Mouse (Mus musculus): ENCODE data around the gene 1700122O11Rik.

DNA sequence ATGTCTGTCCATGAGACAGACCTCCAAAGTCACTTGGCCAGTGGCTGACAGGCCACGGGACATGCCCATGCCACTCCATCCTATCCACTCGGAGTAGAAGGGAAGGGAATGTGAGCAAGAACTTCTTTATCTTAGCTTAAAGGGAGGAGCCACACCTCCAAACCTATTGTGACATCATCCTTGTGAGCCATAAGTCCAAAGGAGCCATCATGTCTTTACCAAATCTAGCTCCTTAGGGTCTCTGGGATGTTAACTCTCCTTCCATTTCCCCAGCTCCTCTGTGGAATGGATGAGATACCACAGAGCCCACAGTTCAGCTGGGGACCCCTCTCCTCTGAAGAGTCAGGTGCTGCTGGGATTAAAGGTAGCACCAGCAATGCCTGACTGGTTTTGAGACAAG, at the start of gene 1700122O11Rik:
- TF ChIP-seq CTCF (IDR thresholded peaks at IDR 0.05; ENCODE audit: low read depth), result no peak
- no peak for TF ChIP-seq EP300 (optimal IDR thresholded peaks at IDR 0.05)
